ENCODE assay signal across 23 mouse cellular contexts in the genomic region with DNA sequence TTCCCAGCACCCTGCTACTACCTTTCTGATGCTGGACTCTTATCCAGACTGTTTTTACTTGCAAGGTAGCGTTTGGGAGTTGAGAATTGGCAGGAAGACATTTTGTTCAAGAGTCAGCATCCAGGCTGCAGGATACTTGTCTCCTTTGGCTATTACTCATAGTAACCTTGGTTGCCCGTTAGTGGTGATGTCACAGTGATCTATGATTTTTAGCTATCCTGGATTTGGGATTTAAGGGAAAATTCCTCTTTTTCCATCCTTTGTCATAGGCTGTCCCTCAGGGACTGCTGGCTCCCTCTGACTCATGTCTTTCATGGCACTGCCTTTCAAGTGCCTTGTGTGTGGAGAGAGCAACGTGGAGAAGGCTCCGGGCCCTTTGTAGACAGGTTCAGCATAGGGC.
"Had no signal": no experiment of that assay in that cellular context is flagged by ENCODE, and none has a peak within 500 bp of the region (broad histone marks: within the 10 kb centered on the region; RNA-seq: fewer than 3 reads in every experiment).

No protein-coding gene starts in this region.

- DNase-seq: gastrocnemius, adult 2 months; gastrocnemius, postnatal 10 days; gastrocnemius, postnatal 25 days; heart, adult 18-20 months; heart, postnatal 10 days; heart, postnatal 4 days; kidney, adult 18-20 months; kidney, adult 8-10 months; kidney, postnatal 10 days; kidney, postnatal 25 days; kidney, postnatal 4 days; liver; liver, embryonic 13.5 days had no signal

- H3K4me3 ChIP-seq: gastrocnemius, adult 2 months; heart, embryonic 10.5 days; heart, embryonic 12.5 days; hindbrain, embryonic 10.5 days; hindbrain, embryonic 12.5 days; intestine, embryonic 15.5 days; layer of hippocampus, adult 2 months; limb, embryonic 10.5 days; limb, embryonic 12.5 days; liver, embryonic 13.5 days; liver, embryonic 15.5 days had no signal

- H3K4me1 ChIP-seq: intestine, embryonic 15.5 days; liver, embryonic 15.5 days had no signal

- H3K27ac ChIP-seq: gastrocnemius, adult 2 months; heart, embryonic 10.5 days; hindbrain, embryonic 10.5 days; hindbrain, embryonic 12.5 days; hindbrain, embryonic 14.5 days; intestine, embryonic 15.5 days; layer of hippocampus, adult 2 months; limb, embryonic 10.5 days; limb, embryonic 12.5 days; liver, embryonic 13.5 days; liver, embryonic 15.5 days had no signal
